Mouse (Mus musculus) right cerebral cortex, adult 2 months (tissue): ENCODE results near the gene Grtp1.

Experiments
- DNase-seq, 2 experiments: peaks; one replicate each; pipeline ENCODE4 v3.0.0; 2021 to 2022; ENCODE audit warnings: low spot score in 2 of 2

Grtp1 gene

DNA sequence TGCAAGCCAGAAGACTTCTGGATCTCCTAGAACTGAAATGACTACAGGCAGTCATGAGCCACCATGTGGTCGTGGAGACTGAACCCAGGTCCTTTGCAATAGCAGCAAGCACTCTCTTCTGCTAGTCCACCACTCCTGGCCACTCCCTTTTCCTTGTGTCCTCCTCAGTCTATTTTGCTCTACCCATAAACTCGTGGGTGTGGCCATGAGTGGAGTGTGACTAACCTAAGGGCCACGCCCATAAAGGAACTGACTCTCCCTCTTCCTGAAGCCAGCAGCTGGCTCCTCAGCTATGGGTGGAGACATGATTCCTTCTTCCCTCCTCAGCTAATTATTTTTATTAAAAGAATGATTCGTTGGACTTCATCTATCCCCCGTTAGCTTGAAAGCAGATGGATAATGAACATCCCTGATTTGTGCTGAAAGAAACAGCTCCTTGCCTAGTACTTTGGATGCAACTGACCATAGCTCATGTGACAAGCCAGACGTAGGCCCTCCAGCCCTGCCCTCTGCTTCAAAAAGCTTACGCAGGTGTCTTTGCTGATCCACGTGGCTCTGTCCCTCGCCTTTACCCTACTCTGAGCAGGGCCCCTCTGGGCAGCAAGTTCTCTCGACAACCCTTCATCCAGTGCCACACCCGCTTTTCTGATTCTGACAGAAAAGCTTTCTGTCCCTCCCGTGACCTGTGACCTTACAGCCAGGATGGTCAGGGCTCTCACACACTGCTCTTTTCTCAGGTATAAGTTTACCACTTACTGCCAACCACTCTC lies 4.1 kb upstream of the Grtp1 start:
- no peak for DNase-seq

DNA sequence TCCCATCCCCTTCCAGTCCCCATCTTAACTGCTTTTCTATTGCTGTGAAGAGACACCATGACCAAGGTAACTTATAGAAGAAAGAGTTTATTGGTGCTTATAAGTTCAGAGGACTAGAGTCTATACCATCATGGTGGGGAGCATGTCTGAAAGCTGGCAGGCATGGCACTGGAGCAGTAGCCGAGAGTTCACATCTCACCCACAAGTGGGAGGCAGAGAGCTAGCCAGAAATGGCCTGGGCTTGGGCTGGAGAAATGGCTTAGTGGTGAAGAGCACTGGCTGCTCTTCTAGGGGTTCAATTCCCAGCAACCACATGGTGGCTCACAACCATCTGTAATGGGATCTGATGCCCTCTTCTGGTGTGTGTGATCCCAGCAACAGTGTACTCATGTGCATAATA lies 3.1 kb upstream of the Grtp1 start:
- DNase-seq, result no peak

- no peak for DNase-seq
These were observed 2.4 kb upstream of the Grtp1 start for GRCm38 (mm10) chr8:13202806-13203205.

- no peak for DNase-seq
These were observed 1.6 kb upstream of the Grtp1 start for GRCm38 (mm10) chr8:13202041-13202440.

GRCm38 (mm10) chr8:13201013-13201334 lies 554 bp upstream of the Grtp1 start:
- no peak for DNase-seq

DNA sequence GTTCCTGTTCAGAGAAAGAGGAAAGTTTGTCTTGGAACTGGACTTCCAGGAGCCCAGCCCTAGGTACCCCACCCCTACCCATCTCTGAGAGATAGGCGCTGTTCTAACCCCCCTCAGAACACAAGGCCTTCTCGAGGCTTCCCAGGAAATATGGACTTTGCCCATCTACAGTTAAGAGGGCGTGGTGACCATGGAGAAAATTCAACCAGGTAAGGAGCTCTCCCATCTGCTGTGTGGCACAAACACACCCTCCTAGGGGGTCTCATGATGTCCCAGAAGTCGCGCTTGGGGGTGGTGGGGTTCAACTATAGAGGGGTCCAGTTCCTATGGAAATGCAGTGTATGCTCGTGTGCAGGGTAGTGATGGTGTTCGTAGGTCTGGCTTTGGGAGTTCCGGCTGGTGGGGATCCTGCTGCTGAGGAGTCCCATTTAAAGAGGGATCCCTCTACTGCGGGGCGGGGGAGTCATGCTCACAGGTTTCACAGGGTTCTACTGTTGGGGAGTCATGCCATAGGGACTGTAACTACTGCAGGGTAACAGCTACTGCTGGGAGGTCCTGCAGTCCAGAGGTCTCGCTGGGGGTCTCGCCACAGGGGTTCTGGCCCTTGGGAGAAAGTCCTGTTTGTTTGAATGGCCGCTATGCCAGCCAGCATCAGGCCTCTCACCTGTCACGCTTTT lies 897 bp downstream of the Grtp1 start:
- no peak for DNase-seq

DNA sequence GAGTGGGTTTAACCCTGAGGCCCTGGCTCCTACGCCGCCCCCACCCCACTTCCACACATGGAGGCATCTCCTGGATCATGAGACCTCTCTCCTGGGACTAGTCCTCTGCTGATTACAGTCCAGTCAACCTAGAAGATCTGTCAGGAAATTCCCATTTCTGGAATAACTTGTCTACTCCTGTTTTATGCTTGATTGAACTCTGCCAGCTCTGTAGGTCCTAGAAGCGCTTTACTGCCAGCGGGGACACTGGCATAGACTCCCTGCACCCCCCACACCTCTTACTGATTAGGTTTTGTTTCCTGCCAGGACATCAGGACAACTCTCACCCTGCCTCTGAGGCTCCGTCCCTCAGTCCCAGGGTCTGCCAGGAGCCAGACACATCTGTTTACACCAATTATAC lies 2.9 kb downstream of the Grtp1 start:
- no peak for DNase-seq

- no peak for DNase-seq
These were observed 5.6 kb downstream of the Grtp1 start for GRCm38 (mm10) chr8:13194818-13195217.

GRCm38 (mm10) chr8:13190235-13190634 lies 10.2 kb downstream of the Grtp1 start:
- DNase-seq, result no peak

DNA sequence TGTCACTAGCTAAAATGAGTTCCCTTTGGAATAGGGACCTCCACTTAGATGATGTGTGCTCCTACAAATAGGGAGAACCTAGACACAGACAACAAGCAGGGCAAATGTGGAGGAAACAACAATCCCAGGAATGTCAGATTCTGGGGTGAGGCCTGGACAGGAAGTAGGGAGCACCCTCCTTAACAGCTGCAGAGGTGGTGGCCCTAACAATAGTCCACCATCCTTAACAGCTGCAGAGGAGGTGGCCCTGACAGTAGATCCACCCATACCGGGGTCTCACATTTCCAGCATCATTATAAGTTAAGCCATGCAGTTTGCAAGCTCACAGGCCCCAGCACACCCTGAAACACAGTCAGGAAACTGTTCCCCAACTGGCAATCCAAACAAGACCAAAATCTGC lies 11.6 kb downstream of the Grtp1 start:
- DNase-seq, result no peak

- DNase-seq, result no peak
These were observed 12.3 kb downstream of the Grtp1 start for GRCm38 (mm10) chr8:13188052-13188555.

DNA sequence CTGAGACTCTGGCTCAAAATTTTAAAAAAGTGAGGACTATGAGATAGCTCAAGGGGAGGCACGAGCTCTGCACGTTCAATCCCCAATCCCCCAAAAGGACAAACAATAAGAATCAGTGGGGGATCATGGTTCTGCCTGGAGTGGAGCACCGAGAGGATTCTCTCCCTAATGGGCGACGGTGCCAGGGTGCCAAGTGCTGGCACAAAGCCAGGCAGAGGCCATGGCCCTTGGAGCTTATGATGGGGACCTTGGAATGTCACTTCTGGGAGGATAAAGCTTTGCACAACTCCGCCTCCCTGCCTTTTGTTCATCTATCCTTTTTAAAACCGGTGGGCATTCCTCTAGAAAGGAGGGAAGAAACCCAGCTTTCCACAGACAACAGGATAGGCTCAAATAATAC lies 12.8 kb downstream of the Grtp1 start:
- DNase-seq, result no peak

GRCm38 (mm10) chr8:13187229-13187628 lies 13.2 kb downstream of the Grtp1 start:
- DNase-seq, result no peak

DNA sequence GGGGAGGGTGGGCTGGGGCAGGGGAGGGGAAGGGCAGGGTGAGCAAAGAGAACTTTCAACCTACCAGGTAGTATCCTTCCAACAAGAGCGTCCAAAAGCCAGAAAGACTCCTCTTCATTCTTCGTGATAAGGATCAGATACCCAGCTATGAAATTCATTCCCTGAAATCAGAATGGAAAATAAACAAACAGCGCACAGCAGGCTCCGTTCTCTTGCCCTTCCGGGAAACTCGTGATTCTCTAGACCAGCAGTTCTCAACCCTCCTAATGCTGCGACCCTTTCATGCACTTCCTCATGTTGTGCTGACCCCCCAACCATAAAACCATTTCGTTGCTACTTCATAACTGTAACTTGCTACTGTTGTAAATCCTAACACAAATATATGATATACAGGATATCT lies 13.6 kb downstream of the Grtp1 start:
- no peak for DNase-seq

GRCm38 (mm10) chr8:13181691-13181976 lies 18.8 kb downstream of the Grtp1 start:
- DNase-seq, result no peak

GRCm38 (mm10) chr8:13180911-13181690 lies 19.3 kb downstream of the Grtp1 start:
- DNase-seq, result no peak

GRCm38 (mm10) chr8:13180408-13180807 lies 20.0 kb downstream of the Grtp1 start:
- DNase-seq, result no peak

DNA sequence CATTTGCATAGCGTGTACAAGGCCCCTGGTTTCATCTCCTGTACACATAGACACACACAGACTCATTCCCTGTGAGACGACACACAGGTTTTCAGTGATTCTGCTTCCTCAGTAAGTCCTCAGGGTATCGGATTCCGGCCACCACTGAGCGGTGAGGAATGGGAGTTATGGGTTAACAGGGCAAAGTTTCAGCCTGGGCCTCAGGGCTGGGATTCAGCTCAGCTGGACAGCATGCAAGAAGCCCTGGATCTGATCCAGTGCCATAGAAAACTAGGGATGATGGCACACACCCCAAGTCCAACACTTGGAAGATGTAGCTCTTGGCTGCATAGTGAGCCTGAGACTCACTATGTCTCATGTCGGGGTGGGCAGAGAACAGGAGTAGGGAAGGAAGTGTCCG lies 20.5 kb downstream of the Grtp1 start:
- no peak for DNase-seq

GRCm38 (mm10) chr8:13179482-13179881 lies 20.9 kb downstream of the Grtp1 start:
- no peak for DNase-seq

DNA sequence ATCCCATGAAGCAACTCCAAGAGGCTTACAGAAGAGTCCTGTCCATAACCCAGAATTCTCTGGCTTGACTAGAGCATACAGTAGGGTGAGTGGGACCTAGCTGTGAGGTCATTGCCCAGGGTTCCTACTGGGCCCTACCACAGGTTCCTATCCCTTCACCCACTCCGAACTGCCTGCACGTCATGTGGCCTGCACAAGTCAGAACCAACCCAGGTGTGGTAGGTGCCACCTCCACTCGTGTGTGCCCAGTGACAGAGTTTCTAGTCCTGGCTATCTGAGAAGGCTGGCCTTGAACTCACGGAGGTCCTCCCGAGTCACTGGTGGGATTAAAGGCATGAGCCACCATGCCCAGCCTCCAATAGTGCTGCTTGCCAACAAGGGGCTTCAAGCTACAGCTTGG lies 22.3 kb downstream of the Grtp1 start:
- no peak for DNase-seq

- DNase-seq, result no peak
These were observed 23.1 kb downstream of the Grtp1 start for GRCm38 (mm10) chr8:13177173-13177852.

DNA sequence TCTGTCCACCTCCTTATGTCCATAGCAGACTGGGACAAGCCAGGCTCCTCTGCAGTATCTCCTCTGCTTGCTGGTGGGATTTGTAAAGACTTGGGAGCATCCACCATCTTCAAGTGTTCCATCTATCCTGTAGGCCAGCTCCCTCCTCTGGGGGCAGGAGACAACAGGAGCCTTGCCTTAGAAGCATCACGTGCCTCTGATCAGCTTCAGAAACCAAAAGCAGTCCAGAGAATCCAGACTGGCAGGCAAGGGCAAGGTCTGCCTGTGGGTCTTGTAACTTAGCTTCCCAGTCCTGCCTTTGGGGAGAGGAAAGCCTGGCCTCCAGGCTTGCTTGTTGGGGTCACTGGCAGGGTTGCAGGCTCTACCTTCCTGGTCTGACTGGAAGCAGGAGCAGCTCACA lies 24.8 kb downstream of the Grtp1 start:
- DNase-seq, result no peak
